In the genomic region with DNA sequence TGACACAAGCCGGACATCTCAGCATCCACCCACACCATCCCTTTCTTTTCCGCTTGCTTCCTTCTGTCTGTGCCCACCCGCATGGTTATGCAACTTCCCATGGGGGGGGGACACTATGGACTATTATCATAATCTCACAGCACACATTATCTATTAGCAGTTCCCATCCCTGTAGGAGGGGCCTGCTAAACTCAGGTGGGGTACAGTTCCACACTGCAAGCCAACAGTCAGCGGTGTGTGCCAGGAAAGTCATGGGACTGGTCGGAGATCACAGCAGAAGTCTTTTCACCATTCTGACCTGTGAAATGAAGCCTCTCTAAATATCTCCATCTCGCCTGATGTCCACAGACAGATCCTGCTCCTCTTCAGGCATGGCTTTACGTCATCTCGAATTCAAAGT, we compare ENCODE assay signal across 29 mouse cellular contexts.
DNase-seq lines count a peak whose midpoint lies in the region; ATAC-seq lines count a peak whose summit lies in the region.
"Had no signal": no experiment of that assay in that cellular context is flagged by ENCODE, and none has a peak within 500 bp of the region (broad histone marks: within the 10 kb centered on the region; RNA-seq: fewer than 3 reads in every experiment).

No protein-coding gene starts in this region.

- H3K4me2 ChIP-seq in forebrain, embryonic 16.5 days (ENCODE audit: low read length): no peak overlapping the region
- H3K4me2 ChIP-seq in forebrain, embryonic 11.5 days (ENCODE audit: low read depth, low read length, severe bottlenecking): no peak overlapping the region
- H3K4me2 ChIP-seq in hindbrain, embryonic 13.5 days: no peak overlapping the region
- H3K4me2 ChIP-seq in hindbrain, embryonic 14.5 days (replicated peaks): no peak overlapping the region
- H3K4me2 ChIP-seq in midbrain, embryonic 13.5 days (replicated peaks): no peak overlapping the region
- no peak overlapping the region for H3K4me2 ChIP-seq in midbrain, embryonic 11.5 days
- H3K4me2 ChIP-seq: embryonic facial prominence, embryonic 12.5 days; embryonic facial prominence, embryonic 15.5 days; forebrain, embryonic 12.5 days; heart, embryonic 12.5 days; heart, embryonic 15.5 days; hindbrain, embryonic 15.5 days had no signal

- ATAC-seq in forebrain, embryonic 16.5 days: peak; percentile 22; the same call in 1 of the 2 replicates
- no peak for ATAC-seq in forebrain, embryonic 11.5 days (replicated peaks; ENCODE audit: low FRiP score)
- ATAC-seq in hindbrain, embryonic 13.5 days (ENCODE audit: low FRiP score): 0 out of 2 replicates have a peak, but pooled peaks have one; percentile 39
- ATAC-seq in hindbrain, embryonic 14.5 days (ENCODE audit: low FRiP score): no peak
- ATAC-seq in midbrain, embryonic 13.5 days: peak; percentile 53; the same call in 1 of the 2 replicates
- no peak for ATAC-seq in midbrain, embryonic 11.5 days (ENCODE audit: low FRiP score)
- ATAC-seq: inflammation-experienced regulatory T-cells, adult 6 months; intestine, embryonic 16.5 days; Patski had no signal

- DNase-seq in forebrain, embryonic 11.5 days (ENCODE audit: low spot score): no peak
- DNase-seq in hindbrain, embryonic 14.5 days (ENCODE audit: low spot score): no peak
- no peak for DNase-seq in midbrain, embryonic 11.5 days (ENCODE audit: low spot score, missing footprints)
- DNase-seq in right cerebral cortex, adult 2 months (ENCODE audit: low spot score in 2 of 2): peak; percentile 6 to 11
- no peak for DNase-seq in right cerebral cortex, adult 18-20 months
- DNase-seq: adrenal gland, postnatal 14 days; B cell, adult 2 months; cerebellum, adult 11 months; cerebellum, adult 2 months; cerebellum, adult 9-11 months; cerebellum, postnatal 25 days; gastrocnemius, postnatal 25 days; heart, adult 18-20 months; heart, postnatal 10 days; heart, postnatal 36 days had no signal

- H3K4me1 ChIP-seq in forebrain, embryonic 16.5 days (replicated peaks; ENCODE audit: control insufficient read depth, insufficient read depth, low read length): peaks cover 5% of the 10 kb centered on the region
- H3K4me1 ChIP-seq in forebrain, embryonic 11.5 days (replicated peaks; ENCODE audit: control insufficient read depth, insufficient read depth, low read length): no peaks in the 10 kb centered on the region
- 0 out of 2 replicates have a peak, but pooled peaks cover 5% of the 10 kb centered on the region for H3K4me1 ChIP-seq in hindbrain, embryonic 13.5 days (replicated peaks)
- no peaks in the 10 kb centered on the region for H3K4me1 ChIP-seq in hindbrain, embryonic 14.5 days (replicated peaks; ENCODE audit: control insufficient read depth, insufficient read depth, low read length)
- H3K4me1 ChIP-seq in midbrain, embryonic 13.5 days (replicated peaks): peaks cover under 1% of the 10 kb centered on the region
- H3K4me1 ChIP-seq in midbrain, embryonic 11.5 days (ENCODE audit: control insufficient read depth, insufficient read depth, low read length): no peaks in the 10 kb centered on the region
- H3K4me1 ChIP-seq: embryonic facial prominence, embryonic 12.5 days; embryonic facial prominence, embryonic 15.5 days; forebrain, embryonic 12.5 days; heart, embryonic 12.5 days; heart, embryonic 15.5 days; hindbrain, embryonic 15.5 days had no signal

- H3K27ac ChIP-seq in forebrain, embryonic 16.5 days (ENCODE audit: low read length): no peak overlapping the region
- H3K27ac ChIP-seq in forebrain, embryonic 11.5 days (ENCODE audit: low read depth, low read length): no peak overlapping the region
- H3K27ac ChIP-seq in hindbrain, embryonic 13.5 days: no peak overlapping the region
- no peak overlapping the region for H3K27ac ChIP-seq in hindbrain, embryonic 14.5 days
- no peak overlapping the region for H3K27ac ChIP-seq in midbrain, embryonic 13.5 days
- H3K27ac ChIP-seq in midbrain, embryonic 11.5 days (ENCODE audit: low read depth, low read length): no peak overlapping the region
- H3K27ac ChIP-seq: embryonic facial prominence, embryonic 12.5 days; embryonic facial prominence, embryonic 15.5 days; forebrain, embryonic 12.5 days; heart, embryonic 15.5 days; hindbrain, embryonic 15.5 days had no signal

- no peaks in the 10 kb centered on the region for H3K36me3 ChIP-seq in forebrain, embryonic 16.5 days (ENCODE audit: control insufficient read depth, insufficient read depth)
- no peaks in the 10 kb centered on the region for H3K36me3 ChIP-seq in forebrain, embryonic 11.5 days (ENCODE audit: control insufficient read depth, insufficient read depth, low read length)
- H3K36me3 ChIP-seq in hindbrain, embryonic 13.5 days: no peaks in the 10 kb centered on the region
- no peaks in the 10 kb centered on the region for H3K36me3 ChIP-seq in hindbrain, embryonic 14.5 days (replicated peaks; ENCODE audit: control insufficient read depth, insufficient read depth)
- no peaks in the 10 kb centered on the region for H3K36me3 ChIP-seq in midbrain, embryonic 13.5 days
- H3K36me3 ChIP-seq in midbrain, embryonic 11.5 days (ENCODE audit: control insufficient read depth, insufficient read depth, low read length): no peaks in the 10 kb centered on the region
- H3K36me3 ChIP-seq: embryonic facial prominence, embryonic 12.5 days; embryonic facial prominence, embryonic 15.5 days; forebrain, embryonic 12.5 days; G1E; heart, embryonic 12.5 days; heart, embryonic 15.5 days; hindbrain, embryonic 15.5 days had no signal

- WGBS in forebrain, embryonic 16.5 days: 77% methylated on average over 8 of the region's 8 CpGs
- WGBS in forebrain, embryonic 11.5 days: 95% methylated on average over 8 of the region's 8 CpGs
- WGBS in hindbrain, embryonic 13.5 days: 86% methylated on average over 8 of the region's 8 CpGs
- WGBS in hindbrain, embryonic 14.5 days: 81% methylated on average over 8 of the region's 8 CpGs
- WGBS in midbrain, embryonic 13.5 days: 85% methylated on average over 8 of the region's 8 CpGs
- WGBS in midbrain, embryonic 11.5 days: 88% methylated on average over 8 of the region's 8 CpGs

- H3K4me3 ChIP-seq in forebrain, embryonic 16.5 days (replicated peaks; ENCODE audit: low read length): no peak overlapping the region
- H3K4me3 ChIP-seq in forebrain, embryonic 11.5 days (ENCODE audit: low read depth, low read length): no peak overlapping the region
- H3K4me3 ChIP-seq in hindbrain, embryonic 13.5 days: no peak overlapping the region
- H3K4me3 ChIP-seq in hindbrain, embryonic 14.5 days (replicated peaks; ENCODE audit: low read length): no peak overlapping the region
- no peak overlapping the region for H3K4me3 ChIP-seq in midbrain, embryonic 13.5 days (replicated peaks)
- no peak overlapping the region for H3K4me3 ChIP-seq in midbrain, embryonic 11.5 days (ENCODE audit: low read depth, low read length)
- H3K4me3 ChIP-seq: embryonic facial prominence, embryonic 12.5 days; embryonic facial prominence, embryonic 15.5 days; forebrain, embryonic 12.5 days; heart, embryonic 12.5 days; heart, embryonic 15.5 days; hindbrain, embryonic 15.5 days had no signal

- H3K27me3 ChIP-seq in forebrain, embryonic 16.5 days (replicated peaks; ENCODE audit: control insufficient read depth, insufficient read depth, low read length): no peaks in the 10 kb centered on the region
- no peaks in the 10 kb centered on the region for H3K27me3 ChIP-seq in forebrain, embryonic 11.5 days (ENCODE audit: control insufficient read depth, insufficient read depth, low read length)
- no peaks in the 10 kb centered on the region for H3K27me3 ChIP-seq in hindbrain, embryonic 13.5 days
- no peaks in the 10 kb centered on the region for H3K27me3 ChIP-seq in hindbrain, embryonic 14.5 days (ENCODE audit: control insufficient read depth, insufficient read depth, low read length)
- no peaks in the 10 kb centered on the region for H3K27me3 ChIP-seq in midbrain, embryonic 13.5 days
- H3K27me3 ChIP-seq in midbrain, embryonic 11.5 days (ENCODE audit: control insufficient read depth, insufficient read depth, low read length): no peaks in the 10 kb centered on the region
- H3K27me3 ChIP-seq: CH12.LX; embryonic facial prominence, embryonic 12.5 days; embryonic facial prominence, embryonic 15.5 days; forebrain, embryonic 12.5 days; heart, embryonic 12.5 days; heart, embryonic 15.5 days; hindbrain, embryonic 15.5 days; Patski had no signal

- H3K9ac ChIP-seq in forebrain, embryonic 16.5 days (replicated peaks; ENCODE audit: low read depth, low read length): no peak overlapping the region
- H3K9ac ChIP-seq in forebrain, embryonic 11.5 days (ENCODE audit: low read length): no peak overlapping the region
- H3K9ac ChIP-seq in hindbrain, embryonic 13.5 days: no peak overlapping the region
- H3K9ac ChIP-seq in hindbrain, embryonic 14.5 days: no peak overlapping the region
- H3K9ac ChIP-seq in midbrain, embryonic 13.5 days (replicated peaks): no peak overlapping the region
- no peak overlapping the region for H3K9ac ChIP-seq in midbrain, embryonic 11.5 days (ENCODE audit: low read length)
- H3K9ac ChIP-seq: embryonic facial prominence, embryonic 12.5 days; embryonic facial prominence, embryonic 15.5 days; forebrain, embryonic 12.5 days; heart, embryonic 12.5 days; heart, embryonic 15.5 days; hindbrain, embryonic 15.5 days had no signal

- no peaks in the 10 kb centered on the region for H3K9me3 ChIP-seq in forebrain, embryonic 16.5 days (ENCODE audit: control insufficient read depth, low read length)
- H3K9me3 ChIP-seq in forebrain, embryonic 11.5 days (ENCODE audit: control insufficient read depth, low read length): no peaks in the 10 kb centered on the region
- H3K9me3 ChIP-seq in hindbrain, embryonic 13.5 days: no peaks in the 10 kb centered on the region
- no peaks in the 10 kb centered on the region for H3K9me3 ChIP-seq in hindbrain, embryonic 14.5 days (ENCODE audit: control insufficient read depth, low read length)
- H3K9me3 ChIP-seq in midbrain, embryonic 13.5 days: no peaks in the 10 kb centered on the region
- H3K9me3 ChIP-seq in midbrain, embryonic 11.5 days (ENCODE audit: control insufficient read depth, low read length): no peaks in the 10 kb centered on the region
- H3K9me3 ChIP-seq: embryonic facial prominence, embryonic 12.5 days; embryonic facial prominence, embryonic 15.5 days; forebrain, embryonic 12.5 days; heart, embryonic 12.5 days; heart, embryonic 15.5 days; hindbrain, embryonic 15.5 days had no signal

Comparison
In these comparisons a context has a peak if more than half of its experiments do, and no peak if none do; other contexts are left out.
1. ATAC-seq: peak in forebrain, embryonic 16.5 days (single experiment), hindbrain, embryonic 13.5 days (single experiment) and midbrain, embryonic 13.5 days (single experiment); none in forebrain, embryonic 11.5 days (single experiment), hindbrain, embryonic 14.5 days (single experiment) and midbrain, embryonic 11.5 days (single experiment).
2. DNase-seq: peak in right cerebral cortex, adult 2 months (2 of 2); none in forebrain, embryonic 11.5 days (single experiment), hindbrain, embryonic 14.5 days (single experiment), midbrain, embryonic 11.5 days (single experiment) and right cerebral cortex, adult 18-20 months (single experiment).